Mouse (Mus musculus) forebrain, postnatal 0 days (tissue): Measurements from ENCODE around the gene Mup4. TPM values are rescaled to one million over a fixed set of nuclear protein-coding genes. Genes with fewer than 3 reads are reported as not detected.
"Not testable (repeated sequence)": the region's sequence is repeated elsewhere in the genome, so short reads cannot be mapped to it uniquely, and the experiment has no call there.

Source experiments
- ATAC-seq: fragments of 200-750 bp; cut with Nextera tagmentation; 2 replicates; pipeline ENCODE4 v1.8.0; 2017; ENCODE audit warnings: mild to moderate bottlenecking, moderate library complexity
- DNase-seq: peaks from one replicate; pipeline ENCODE4 v3.0.0-alpha.2; 2015
- H3K27ac ChIP-seq: fragments of 300-500 bp; sonication (generic); 2 replicates; pipeline ENCODE4 v1.5.1; 2014; ENCODE audit warnings: low read depth, mild to moderate bottlenecking, antibody characterized with exemption, low read length, moderate library complexity, mixed read lengths
- H3K27me3 ChIP-seq: fragments of 300-500 bp; sonication (generic); 2 replicates; pipeline ENCODE4 v1.6.1; 2014; ENCODE audit warnings: mild to moderate bottlenecking, low read length, mixed read lengths; ENCODE audit not compliant: insufficient read depth
- H3K36me3 ChIP-seq: fragments of 300-500 bp; sonication (generic); 2 replicates; pipeline ENCODE4 v1.6.1; 2014; ENCODE audit warnings: mild to moderate bottlenecking, moderate library complexity; ENCODE audit not compliant: insufficient read depth
- H3K4me1 ChIP-seq: fragments of 300-500 bp; sonication (generic); 2 replicates; pipeline ENCODE4 v1.6.1; 2014; ENCODE audit warnings: antibody characterized with exemption; ENCODE audit not compliant: insufficient read depth
- H3K4me2 ChIP-seq: fragments of 300-500 bp; sonication (generic); 2 replicates; pipeline ENCODE4 v1.6.1; 2014; ENCODE audit warnings: low read depth, mild to moderate bottlenecking, moderate library complexity
- H3K4me3 ChIP-seq: fragments of 300-500 bp; sonication (generic); 2 replicates; pipeline ENCODE4 v1.5.1; 2014; ENCODE audit warnings: low read depth, low read length, mixed read lengths
- H3K9ac ChIP-seq: fragments of 300-500 bp; sonication (generic); 2 replicates; pipeline ENCODE4 v1.6.1; 2014; ENCODE audit warnings: mild to moderate bottlenecking
- H3K9me3 ChIP-seq: fragments of 300-500 bp; sonication (generic); 2 replicates; pipeline ENCODE4 v1.6.1; 2016; ENCODE audit warnings: low read length
- CTCF ChIP-seq: sonication (generic); IDR thresholded peaks from 2 replicates; pipeline ENCODE4 v1.5.1; 2016; ENCODE audit warnings: antibody characterized with exemption, control low read depth, low read depth
- WGBS: fragments of 180-500 bp; shearing (Covaris S2); extraction: QIAGEN DNeasy Blood & Tissue Kit; methylation state at CpG from one replicate; pipeline ENCODE4 v1.1.7; 2014; 5-methylcytosine and 5-hydroxymethylcytosine counted together
- polyA plus RNA-seq: library from polyadenylated mRNA; unstranded; fragments of >200 nt; fragmentation: Nextera tagmentation; extraction: Ambion mirVana; gene quantifications from 2 replicates; pipeline ENCODE4 v1.2.1, GENCODE M21; 2015
- total RNA-seq: library from RNA; depleted of rRNA; stranded (reverse); fragments of >200 nt; gene quantifications from 2 replicates; pipeline ENCODE4 v1.2.3, GENCODE M21; 2014; rRNA removed

Gene Mup4
- total RNA-seq = not detected in 2 replicates
- polyA plus RNA-seq = not detected in 2 replicates

DNA sequence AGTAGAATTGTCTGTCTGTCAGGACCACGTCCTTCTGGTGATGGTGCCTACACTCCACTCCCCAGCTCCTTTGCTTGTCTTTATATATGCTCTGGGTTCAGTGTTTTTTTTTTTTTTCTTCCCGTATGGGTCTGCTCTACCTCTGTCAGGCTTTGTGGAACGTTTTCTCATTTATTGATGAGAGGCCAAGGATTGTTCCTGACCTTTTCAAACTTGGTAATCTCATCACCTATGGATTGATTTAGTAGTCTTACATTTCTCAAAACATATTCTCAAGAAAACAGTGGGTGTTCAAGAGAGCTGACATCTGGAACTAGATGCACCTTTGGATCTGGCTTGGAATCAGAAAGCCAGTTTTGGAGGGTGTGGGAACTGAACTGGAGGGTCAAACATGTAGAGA is at the start of gene Mup4:
Gene Mup4 (minus strand): TSS at position 101 of the 400 bp plus-strand sequence.
- H3K9ac ChIP-seq = no peak within 1 kb of the TSS
- no peaks in the 10 kb centered on the region for H3K9me3 ChIP-seq
- no peaks in the 10 kb centered on the region for H3K36me3 ChIP-seq
- no peak for TF ChIP-seq CTCF
- H3K27me3 ChIP-seq = no peaks in the 10 kb centered on the region
- WGBS = 82% methylated on average over 3 of the region's 3 CpGs
- H3K27ac ChIP-seq = no peak within 1 kb of the TSS
- no peak within 1 kb of the TSS for H3K4me2 ChIP-seq
- no peak within 1 kb of the TSS for H3K4me3 ChIP-seq
- ATAC-seq (no peak), DNase-seq (no peak)
- no peaks in the 10 kb centered on the region for H3K4me1 ChIP-seq

GRCm38 (mm10) chr4:59997894-59998293 is 37.4 kb upstream of the Mup4 start:
- DNase-seq, H3K4me3 ChIP-seq, H3K27ac ChIP-seq, H3K27me3 ChIP-seq, H3K4me2 ChIP-seq, ATAC-seq, H3K36me3 ChIP-seq, H3K9ac ChIP-seq, H3K4me1 ChIP-seq, H3K9me3 ChIP-seq: not testable (repeated sequence)

DNA sequence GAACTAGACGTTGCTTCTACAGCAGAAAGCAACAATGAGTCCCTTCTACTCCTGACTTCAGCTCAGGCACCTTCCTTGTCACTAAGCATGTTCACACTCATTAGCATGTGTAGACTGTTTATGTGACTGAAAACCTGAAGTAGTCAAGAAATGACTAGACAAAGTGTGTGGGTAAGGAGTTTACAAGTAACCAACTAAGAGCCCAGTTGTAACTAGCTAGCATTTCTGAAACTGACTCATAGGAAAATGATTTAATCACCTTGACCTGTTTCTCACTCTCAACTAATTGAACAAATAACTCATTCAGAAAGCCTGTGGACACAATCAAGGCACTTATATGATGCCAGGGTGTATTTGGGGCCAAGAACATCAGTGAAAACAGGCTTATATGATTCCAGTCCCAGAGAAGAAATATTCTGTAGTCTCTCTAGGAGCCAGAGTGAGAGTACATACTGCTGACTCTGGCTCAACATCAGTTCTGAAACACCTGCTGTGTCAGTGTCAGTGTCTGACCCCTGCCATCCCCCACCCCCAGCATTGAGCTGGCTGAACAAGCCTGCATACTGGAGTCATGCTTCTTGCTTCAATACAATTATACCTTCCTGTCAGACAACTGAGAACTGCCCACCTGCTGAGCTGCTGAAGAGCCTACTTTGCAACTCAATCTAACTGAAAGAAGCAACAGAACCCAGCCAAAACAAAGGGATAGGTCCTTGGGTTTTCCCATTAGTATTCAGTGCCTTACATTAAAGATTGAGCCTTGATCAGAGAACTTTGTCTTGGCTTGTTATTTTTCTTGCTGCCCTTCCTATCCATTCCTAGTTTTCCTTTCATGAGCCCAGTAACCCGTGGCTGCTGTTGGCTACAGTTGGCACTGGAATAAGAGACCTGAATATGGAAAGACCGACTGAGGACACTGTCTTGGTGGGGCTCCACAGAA is 3.2 kb upstream of the Mup4 start, which contains the start of gene Mup6:
Gene Mup6 (plus strand): TSS at position 890 of the 940 bp plus-strand sequence.
- H3K27ac ChIP-seq = no peak within 1 kb of the TSS
- no peak within 1 kb of the TSS for H3K4me3 ChIP-seq
- H3K9me3 ChIP-seq = no peaks in the 10 kb centered on the region
- 29% methylated on average over 3 of the region's 3 CpGs for WGBS
- H3K27me3 ChIP-seq = no peaks in the 10 kb centered on the region
- no peak for TF ChIP-seq CTCF
- no peaks in the 10 kb centered on the region for H3K4me1 ChIP-seq
- H3K4me2 ChIP-seq = no peak within 1 kb of the TSS
- no peak within 1 kb of the TSS for H3K9ac ChIP-seq
- H3K36me3 ChIP-seq = no peaks in the 10 kb centered on the region
- ATAC-seq (no peak), DNase-seq (no peak)

- no peak for DNase-seq
- Histone ChIP-seq H3K36me3 (no peaks in the 10 kb centered on the region), H3K9me3 (no peaks in the 10 kb centered on the region), H3K4me1 (no peaks in the 10 kb centered on the region), H3K4me2 (no peak overlapping the region), H3K27me3 (no peaks in the 10 kb centered on the region), H3K9ac (no peak overlapping the region), H3K27ac (no peak overlapping the region), H3K4me3 (no peak overlapping the region)
- WGBS = 84% methylated on average over 2 of the region's 2 CpGs
- no peak for TF ChIP-seq CTCF
- no peak for ATAC-seq
These were observed 23.0 kb downstream of the Mup4 start for GRCm38 (mm10) chr4:59937543-59937942.

GRCm38 (mm10) chr4:59932505-59933281 is 27.8 kb downstream of the Mup4 start:
- Histone ChIP-seq H3K36me3 (no peaks in the 10 kb centered on the region), H3K4me2 (no peak overlapping the region), H3K4me3 (no peak overlapping the region), H3K9ac (no peak overlapping the region), H3K27me3 (no peaks in the 10 kb centered on the region), H3K27ac (no peak overlapping the region), H3K4me1 (no peaks in the 10 kb centered on the region), H3K9me3 (no peaks in the 10 kb centered on the region)
- ATAC-seq (peak; percentile 92), DNase-seq (peak; percentile 43)
- WGBS = 62% methylated on average over 6 of the region's 6 CpGs
- no peak; the same call in 1 of the 2 replicates for TF ChIP-seq CTCF

GRCm38 (mm10) chr4:59928347-59928746 is 32.2 kb downstream of the Mup4 start:
- Histone ChIP-seq H3K9me3 (no peaks in the 10 kb centered on the region), H3K27ac (no peak overlapping the region), H3K4me3 (no peak overlapping the region), H3K9ac (no peak overlapping the region), H3K4me2 (no peak overlapping the region), H3K27me3 (no peaks in the 10 kb centered on the region), H3K36me3 (no peaks in the 10 kb centered on the region), H3K4me1 (no peaks in the 10 kb centered on the region)
- DNase-seq (peak; percentile 47), ATAC-seq (peak; percentile 54; the same call in 1 of the 2 replicates)
- peak; percentile 58 for TF ChIP-seq CTCF
- 24% methylated on average over 6 of the region's 6 CpGs for WGBS

DNA sequence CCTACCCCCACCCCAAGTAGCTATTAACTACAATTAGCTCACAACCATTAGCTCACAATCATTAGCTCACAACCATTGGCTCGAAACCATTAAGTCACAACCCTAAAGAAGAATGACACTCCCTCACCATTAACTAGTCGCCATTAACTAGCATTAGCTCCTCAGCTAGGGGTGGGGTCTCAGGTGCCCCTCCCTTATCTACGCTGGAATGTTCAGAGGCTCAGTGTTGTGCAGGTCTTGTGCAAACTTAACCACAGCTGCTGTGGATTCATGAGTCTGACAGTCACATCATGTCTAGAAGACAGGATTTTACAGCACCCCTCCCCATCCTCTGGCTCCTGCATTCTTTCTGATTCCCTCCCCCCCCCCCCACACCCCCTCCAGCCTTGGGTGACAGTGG is 32.8 kb downstream of the Mup4 start:
- no peak for TF ChIP-seq CTCF
- 89% methylated on average over 3 of the region's 3 CpGs for WGBS
- no peak for DNase-seq
- no peaks in the 10 kb centered on the region for H3K9me3 ChIP-seq
- no peak overlapping the region for H3K9ac ChIP-seq
- no peaks in the 10 kb centered on the region for H3K27me3 ChIP-seq
- H3K4me2 ChIP-seq = no peak overlapping the region
- H3K4me3 ChIP-seq = no peak overlapping the region
- H3K4me1 ChIP-seq = no peaks in the 10 kb centered on the region
- no peak overlapping the region for H3K27ac ChIP-seq
- ATAC-seq = no peak
- no peaks in the 10 kb centered on the region for H3K36me3 ChIP-seq
